Mouse (Mus musculus) liver, embryonic 14.5 days (tissue): ENCODE data around the gene Dennd2c.

ENCODE experiments used
- CTCF ChIP-seq: IDR thresholded peaks from 2 replicates; pipeline ENCODE4 v1.5.1; 2016; ENCODE audit warnings: antibody characterized with exemption, low read depth, control low read depth
- EP300 ChIP-seq: IDR thresholded peaks from 2 replicates; pipeline ENCODE4 v1.6.1; 2016; ENCODE audit warnings: antibody characterized with exemption, low read depth

GRCm38 (mm10) chr3:103176740-103177139, 74.3 kb downstream of the Dennd2c start:
- TF ChIP-seq CTCF, result no peak
- TF ChIP-seq EP300, result peak; percentile 99
